Mouse (Mus musculus) CH12.LX (cell line): Measurements from ENCODE around the gene Hoxa10. TPM values are rescaled to one million over a fixed set of nuclear protein-coding genes. Genes with fewer than 3 reads are reported as not detected.

Source experiments
- DNase-seq: peaks from one replicate; pipeline ENCODE4 v3.0.0-alpha.2; 2013; ENCODE audit errors: extremely low read depth
- H3K27ac ChIP-seq: 2 replicates; pipeline ENCODE4 v1.5.1; 2012; ENCODE audit warnings: low read depth, mild to moderate bottlenecking, control low read depth, moderate library complexity; ENCODE audit not compliant: insufficient read depth
- H3K27me3 ChIP-seq: replicated peaks from 2 replicates; pipeline ENCODE3; 2012; ENCODE audit warnings: inconsistent platforms
- H3K36me3 ChIP-seq, 2 experiments: replicated peaks in 1 of 2; 2 replicates each; pipeline versions ENCODE3 to v1.6.1; 2012; ENCODE audit warnings: inconsistent platforms in 1 of 2, low read length in 1 of 2, mild to moderate bottlenecking in 1 of 2, mixed read lengths in 1 of 2, moderate library complexity in 1 of 2; ENCODE audit not compliant: control insufficient read depth in 1 of 2, insufficient read depth in 1 of 2
- H3K4me1 ChIP-seq, 2 experiments: 2 replicates each; pipeline ENCODE4 v1.6.1; 2012; ENCODE audit warnings: inconsistent platforms in 1 of 2, moderate library complexity in 1 of 2; ENCODE audit not compliant: insufficient read depth in 2 of 2, control insufficient read depth in 1 of 2
- H3K4me2 ChIP-seq: 2 replicates; pipeline ENCODE4 v1.6.1; 2012; ENCODE audit warnings: low read depth, mild to moderate bottlenecking, control low read depth; ENCODE audit not compliant: poor library complexity, insufficient read depth, severe bottlenecking
- H3K4me3 ChIP-seq, 3 experiments: fragments of 150-350 bp in 1 of 3; sonication (generic) in 1 of 3; replicated peaks in 1 of 3; 2 replicates each; pipeline versions ENCODE3 to v1.5.1; 2011 to 2012; ENCODE audit warnings: low read depth in 2 of 3, low read length in 2 of 3, mild to moderate bottlenecking in 2 of 3, moderate library complexity in 2 of 3, control low read depth in 1 of 3, improper control_type of control experiment in 1 of 3, inconsistent platforms in 1 of 3, mixed read lengths in 1 of 3; ENCODE audit not compliant: poor library complexity in 1 of 3
- H3K79me2 ChIP-seq: replicated peaks from 2 replicates; pipeline ENCODE4 v1.6.1; 2012; ENCODE audit warnings: mild to moderate bottlenecking, moderate library complexity; ENCODE audit not compliant: control insufficient read depth, poor library complexity, insufficient read depth, severe bottlenecking; ENCODE audit errors: extremely low read depth
- H3K9ac ChIP-seq: 2 replicates; pipeline ENCODE4 v1.6.1; 2012; ENCODE audit warnings: low read depth, mild to moderate bottlenecking, control low read depth, moderate library complexity; ENCODE audit not compliant: insufficient read depth
- H3K9me3 ChIP-seq: replicated peaks from 2 replicates; pipeline ENCODE3; 2012; ENCODE audit warnings: low read length, inconsistent platforms, mixed read lengths
- ELF1 ChIP-seq: IDR thresholded peaks from 2 replicates; pipeline ENCODE4 v1.6.1; 2014; ENCODE audit warnings: low read depth, mild to moderate bottlenecking, inconsistent platforms, low read length, improper control_type of control experiment
- EP300 ChIP-seq: IDR thresholded peaks from 2 replicates; pipeline ENCODE4 v1.6.1; 2011; ENCODE audit warnings: low read length, improper control_type of control experiment
- HCFC1 ChIP-seq: IDR thresholded peaks from 2 replicates; pipeline ENCODE4 v1.6.1; 2012; ENCODE audit warnings: low read depth, mild to moderate bottlenecking, inconsistent platforms, low read length, improper control_type of control experiment
- JUND ChIP-seq: conservative IDR thresholded peaks from 2 replicates; pipeline ENCODE4 v1.6.1; 2011; ENCODE audit warnings: low read depth, low read length, improper control_type of control experiment
- KAT2A ChIP-seq: IDR thresholded peaks from 2 replicates; pipeline ENCODE4 v1.6.1; 2012; ENCODE audit warnings: low read length, improper control_type of control experiment, inconsistent platforms; ENCODE audit not compliant: insufficient replicate concordance
- MAX ChIP-seq: IDR thresholded peaks from 2 replicates; pipeline ENCODE4 v1.6.1; 2011; ENCODE audit warnings: low read length, improper control_type of control experiment
- MAZ ChIP-seq: IDR thresholded peaks from 2 replicates; pipeline ENCODE4 v1.6.1; 2012; ENCODE audit warnings: low read depth, mild to moderate bottlenecking, inconsistent platforms, low read length, improper control_type of control experiment, moderate library complexity
- MEF2A ChIP-seq: IDR thresholded peaks from 2 replicates; pipeline ENCODE4 v1.6.1; 2014; ENCODE audit warnings: low read depth, mild to moderate bottlenecking, inconsistent platforms, low read length, improper control_type of control experiment, borderline replicate concordance
- MXI1 ChIP-seq: IDR thresholded peaks from 2 replicates; pipeline ENCODE4 v1.6.1; 2011; ENCODE audit warnings: mild to moderate bottlenecking, low read depth, low read length, improper control_type of control experiment
- MYC ChIP-seq: IDR thresholded peaks from 2 replicates; pipeline ENCODE4 v1.6.1; 2011; ENCODE audit warnings: low read depth, mild to moderate bottlenecking, improper control_type of control experiment, low read length
- NELFE ChIP-seq: IDR thresholded peaks from 2 replicates; pipeline ENCODE4 v1.6.1; 2011; ENCODE audit warnings: low read depth, low read length, improper control_type of control experiment
- NRF1 ChIP-seq: IDR thresholded peaks from 2 replicates; pipeline ENCODE4 v1.6.1; 2014; ENCODE audit warnings: low read depth, mild to moderate bottlenecking, inconsistent platforms, low read length, improper control_type of control experiment, moderate library complexity
- PAX5 ChIP-seq: IDR thresholded peaks from 2 replicates; pipeline ENCODE4 v1.6.1; 2012; ENCODE audit warnings: low read length, inconsistent platforms, mixed read lengths
- POLR2A ChIP-seq: IDR thresholded peaks from 2 replicates; pipeline ENCODE4 v1.6.1; 2011; ENCODE audit warnings: low read depth, mild to moderate bottlenecking, improper control_type of control experiment, low read length
- RAD21 ChIP-seq: IDR thresholded peaks from 2 replicates; pipeline ENCODE4 v1.6.1; 2011; ENCODE audit warnings: low read depth, mild to moderate bottlenecking, low read length, improper control_type of control experiment, moderate library complexity
- SIN3A ChIP-seq: IDR thresholded peaks from 2 replicates; pipeline ENCODE4 v1.6.1; 2012; ENCODE audit warnings: low read length, improper control_type of control experiment, inconsistent platforms
- SMC3 ChIP-seq: IDR thresholded peaks from 2 replicates; pipeline ENCODE4 v1.6.1; 2011; ENCODE audit warnings: low read depth, low read length, improper control_type of control experiment
- TBP ChIP-seq: conservative IDR thresholded peaks from 2 replicates; pipeline ENCODE4 v1.6.1; 2011; ENCODE audit warnings: low read depth, low read length, improper control_type of control experiment
- TCF12 ChIP-seq: IDR thresholded peaks from 2 replicates; pipeline ENCODE4 v1.6.1; 2014; ENCODE audit warnings: low read depth, mild to moderate bottlenecking, inconsistent platforms, low read length, improper control_type of control experiment
- UBTF ChIP-seq: IDR thresholded peaks from 2 replicates; pipeline ENCODE4 v1.6.1; 2012; ENCODE audit warnings: low read depth, mild to moderate bottlenecking, inconsistent platforms, low read length, improper control_type of control experiment, moderate library complexity
- USF2 ChIP-seq: conservative IDR thresholded peaks from 2 replicates; pipeline ENCODE4 v1.6.1; 2011; ENCODE audit warnings: low read depth, low read length, improper control_type of control experiment
- ZC3H11A ChIP-seq: IDR thresholded peaks from 2 replicates; pipeline ENCODE4 v1.6.1; 2012; ENCODE audit warnings: low read depth, mild to moderate bottlenecking, inconsistent platforms, low read length, improper control_type of control experiment
- ZKSCAN1 ChIP-seq: IDR thresholded peaks from 2 replicates; pipeline ENCODE4 v1.6.1; 2012; ENCODE audit warnings: low read depth, inconsistent platforms, low read length, improper control_type of control experiment, borderline replicate concordance
- ZMIZ1 ChIP-seq: IDR thresholded peaks from 2 replicates; pipeline ENCODE4 v1.6.1; 2012; ENCODE audit warnings: low read depth, mild to moderate bottlenecking, inconsistent platforms, low read length, improper control_type of control experiment
- dilution Hi-C: fragments of 300-500 bp; cut with MboI; formaldehyde crosslinking; loops from 2 replicates; pipeline ENCODE4 v1.14.3; 2020; ENCODE audit warnings: low sequenced_read_pairs; ENCODE audit not compliant: extremely low pct_unique_long_range_greater_than_20kb, extremely low pct_ligation_motif_present
- in situ Hi-C: fragments of 300-500 bp; cut with MboI; formaldehyde crosslinking; loops from 3 replicates; pipeline ENCODE4 v1.14.3; 2019; ENCODE audit warnings: low sequenced_read_pairs, low pct_ligation_motif_present, low pct_unique_long_range_greater_than_20kb, mixed read lengths
- polyA plus RNA-seq: library from polyadenylated mRNA; unstranded; fragments of >175 nt; gene quantifications from 2 replicates; pipeline ENCODE4 v1.2.1, GENCODE M21; 2012; ENCODE audit warnings: low read depth; ENCODE audit not compliant: insufficient read length
- total RNA-seq, 2 experiments: library from RNA; depleted of rRNA; stranded (reverse); fragments of 300-350 nt in 1 of 2; fragments of >200 nt in 1 of 2; gene quantifications; 2 replicates each; pipeline ENCODE4 v1.2.3; 2012 to 2014

Hoxa10 gene
- total and polyA plus RNA-seq, 3 experiments: 5.2 to 14.5 (median 14.3) TPM

DNA sequence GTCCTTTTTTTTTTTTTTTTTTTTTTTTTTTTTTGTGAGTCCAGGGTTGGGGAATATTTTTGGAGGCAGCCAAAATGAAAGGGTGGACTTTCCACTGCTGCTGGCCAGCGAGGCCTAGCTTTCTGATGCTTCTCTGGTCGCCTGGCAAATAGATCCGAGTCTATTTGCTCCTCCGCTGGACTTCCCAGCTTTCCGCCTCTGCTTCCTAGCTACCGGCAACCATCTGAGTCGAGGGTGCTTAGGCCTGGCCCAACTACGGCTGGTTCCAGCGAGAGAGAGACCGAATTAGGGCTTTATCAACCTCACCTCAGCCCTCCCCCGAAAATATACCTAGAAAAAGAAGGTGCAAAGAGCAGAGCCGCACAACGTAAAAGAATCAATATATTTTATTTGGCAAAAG is 17.9 kb downstream of the Hoxa10 start:
- peaks cover 0 to 6% of the 10 kb centered on the region in 2 experiments for H3K36me3 ChIP-seq
- no peaks in the 10 kb centered on the region for H3K79me2 ChIP-seq
- no peak for DNase-seq
- in situ Hi-C loops: loop anchor here (10.0 to 25.0 kb wide), 3 partner anchors 210 to 1008 kb away; partner anchors contain the start of gene Skap2
- no peak overlapping the region for H3K27ac ChIP-seq
- no peak overlapping the region for H3K9ac ChIP-seq
- no peak for TF ChIP-seq NELFE
- no peak for TF ChIP-seq RAD21
- TF ChIP-seq MXI1: no peak
- no peak for TF ChIP-seq MAX
- TF ChIP-seq JUND: no peak
- no peak for TF ChIP-seq ZKSCAN1
- TF ChIP-seq UBTF: no peak
- TF ChIP-seq HCFC1: no peak
- TF ChIP-seq ELF1: no peak
- TF ChIP-seq NRF1: no peak
- no peak for TF ChIP-seq ZMIZ1
- no peak for TF ChIP-seq EP300
- H3K27me3 ChIP-seq: no peaks in the 10 kb centered on the region
- dilution Hi-C loops: no loop called here
- peaks cover 14% of the 10 kb centered on the region for H3K9me3 ChIP-seq
- H3K4me1 ChIP-seq: peaks cover 0 to 13% of the 10 kb centered on the region in 2 experiments; a peak in 2 of 4 replicates
- H3K4me2 ChIP-seq: no peak overlapping the region
- no peak overlapping the region for H3K4me3 ChIP-seq

- no peak for DNase-seq
Measured at GRCm38 (mm10) chr6:52221993-52222685, 18.5 kb downstream of the Hoxa10 start.

More at GRCm38 (mm10) chr6:52221993-52222685, 18.5 kb downstream of the Hoxa10 start:
- Histone ChIP-seq H3K4me1 (peaks cover 0 to 13% of the 10 kb centered on the region in 2 experiments; a peak in 2 of 4 replicates), H3K4me2 (peak overlapping the region; percentile 30), H3K9me3 (peaks cover 19% of the 10 kb centered on the region), H3K79me2 (no peaks in the 10 kb centered on the region), H3K9ac (no peak overlapping the region), H3K27me3 (no peaks in the 10 kb centered on the region), H3K36me3 (peaks cover 0 to 6% of the 10 kb centered on the region in 2 experiments), H3K27ac (no peak overlapping the region), H3K4me3 (peak overlapping the region; percentile 8 to 76 (median 41))
- TF ChIP-seq MYC (no peak), MXI1 (no peak), PAX5 (no peak), JUND (no peak), NELFE (no peak), ZC3H11A (no peak), MEF2A (no peak; the same call in 1 of the 2 replicates), MAZ (no peak), SMC3 (no peak), TBP (no peak), USF2 (no peak), TCF12 (no peak), KAT2A (no peak), SIN3A (no peak), POLR2A (no peak)
- in situ Hi-C loops (loop anchor here (10.0 to 25.0 kb wide), 3 partner anchors 210 to 1007 kb away; partner anchors contain the start of gene Skap2), dilution Hi-C loops (no loop called here)
